Mouse (Mus musculus): ENCODE data around the gene Ghrhr. TPM values are rescaled to one million over a fixed set of nuclear protein-coding genes. Genes with fewer than 3 reads are reported as not detected.

The Ghrhr gene
- polyA plus RNA-seq, 1 experiment from 2014 or later, result 0.12 TPM

DNA sequence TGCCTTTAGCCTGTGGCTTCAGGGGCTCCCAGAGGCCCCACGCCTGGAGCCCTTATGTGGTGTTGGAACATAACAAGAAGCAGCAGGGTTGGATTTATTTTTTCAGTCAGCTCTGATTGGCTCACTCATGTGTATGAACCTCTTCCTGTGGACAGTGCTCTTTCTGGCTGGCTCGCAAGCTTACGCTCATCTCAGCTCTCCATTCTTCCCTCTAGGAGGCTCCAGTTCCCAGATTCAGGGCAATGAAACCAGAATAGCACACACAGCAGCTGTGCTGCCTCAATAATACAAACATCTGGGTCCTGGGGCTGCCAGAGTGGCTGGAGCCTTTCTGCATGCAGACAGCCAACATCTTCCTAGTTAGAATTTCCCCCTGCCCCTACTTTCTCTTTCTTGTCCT is 20.1 kb downstream of the Ghrhr start:
- no peak overlapping the region for H3K4me2 ChIP-seq (replicated peaks; ENCODE audit: low read depth, low read length)
- H3K9me3 ChIP-seq (ENCODE audit: low read length), result no peaks in the 10 kb centered on the region
- TF ChIP-seq EP300 (IDR thresholded peaks at IDR 0.05), result no peak
- TF ChIP-seq CTCF (IDR thresholded peaks at IDR 0.05), result peak; percentile 66
- H3K9ac ChIP-seq (replicated peaks; ENCODE audit: low read depth), result no peak overlapping the region
- DNase-seq (ENCODE audit: low spot score) (peak; percentile 83), ATAC-seq (peak; percentile 86)
- H3K36me3 ChIP-seq (ENCODE audit: insufficient read depth, low read length), result no peaks in the 10 kb centered on the region
- H3K4me1 ChIP-seq (ENCODE audit: insufficient read depth, low read depth, low read length), result no peaks in the 10 kb centered on the region
- WGBS, result 22% methylated on average over 3 of the region's 3 CpGs
- no peak overlapping the region for H3K27ac ChIP-seq (ENCODE audit: low read length)
- no peaks in the 10 kb centered on the region for H3K27me3 ChIP-seq (replicated peaks; ENCODE audit: insufficient read depth, low read length)
- no peak overlapping the region for H3K4me3 ChIP-seq (ENCODE audit: low read depth, low read length)

DNA sequence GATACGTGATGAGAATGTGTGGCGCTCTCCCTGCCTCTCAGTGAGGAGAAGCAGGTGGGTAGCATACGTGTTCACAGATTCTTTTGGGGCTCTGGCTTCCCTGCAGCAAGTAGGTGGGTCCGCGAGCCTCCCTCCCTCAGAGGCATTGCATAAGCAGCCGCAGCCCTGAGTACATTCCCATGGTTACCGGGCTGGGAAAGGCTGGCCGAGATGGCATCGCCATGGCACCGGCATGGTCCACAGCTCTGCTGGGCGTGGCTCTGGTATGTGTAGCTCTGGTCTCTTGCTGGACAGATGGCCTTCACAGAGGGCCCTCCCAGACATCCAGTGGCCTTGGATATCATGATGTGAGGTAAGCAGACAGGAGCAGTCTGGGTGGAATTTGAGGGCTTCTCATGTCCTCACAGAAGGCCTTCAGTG is 20.5 kb downstream of the Ghrhr start:
- no peaks in the 10 kb centered on the region for H3K4me1 ChIP-seq (ENCODE audit: insufficient read depth, low read depth, low read length)
- H3K9me3 ChIP-seq (ENCODE audit: low read length), result no peaks in the 10 kb centered on the region
- WGBS, result 54% methylated on average over 11 of the region's 11 CpGs
- DNase-seq (ENCODE audit: low spot score) (peak; percentile 22), ATAC-seq (peak; percentile 52)
- no peak overlapping the region for H3K4me3 ChIP-seq (ENCODE audit: low read depth, low read length)
- H3K9ac ChIP-seq (replicated peaks; ENCODE audit: low read depth), result no peak overlapping the region
- no peaks in the 10 kb centered on the region for H3K36me3 ChIP-seq (ENCODE audit: insufficient read depth, low read length)
- no peak overlapping the region for H3K4me2 ChIP-seq (replicated peaks; ENCODE audit: low read depth, low read length)
- H3K27ac ChIP-seq (ENCODE audit: low read length), result no peak overlapping the region
- no peaks in the 10 kb centered on the region for H3K27me3 ChIP-seq (replicated peaks; ENCODE audit: insufficient read depth, low read length)
- TF ChIP-seq EP300 (IDR thresholded peaks at IDR 0.05) (no peak), CTCF (IDR thresholded peaks at IDR 0.05) (no peak)

DNA sequence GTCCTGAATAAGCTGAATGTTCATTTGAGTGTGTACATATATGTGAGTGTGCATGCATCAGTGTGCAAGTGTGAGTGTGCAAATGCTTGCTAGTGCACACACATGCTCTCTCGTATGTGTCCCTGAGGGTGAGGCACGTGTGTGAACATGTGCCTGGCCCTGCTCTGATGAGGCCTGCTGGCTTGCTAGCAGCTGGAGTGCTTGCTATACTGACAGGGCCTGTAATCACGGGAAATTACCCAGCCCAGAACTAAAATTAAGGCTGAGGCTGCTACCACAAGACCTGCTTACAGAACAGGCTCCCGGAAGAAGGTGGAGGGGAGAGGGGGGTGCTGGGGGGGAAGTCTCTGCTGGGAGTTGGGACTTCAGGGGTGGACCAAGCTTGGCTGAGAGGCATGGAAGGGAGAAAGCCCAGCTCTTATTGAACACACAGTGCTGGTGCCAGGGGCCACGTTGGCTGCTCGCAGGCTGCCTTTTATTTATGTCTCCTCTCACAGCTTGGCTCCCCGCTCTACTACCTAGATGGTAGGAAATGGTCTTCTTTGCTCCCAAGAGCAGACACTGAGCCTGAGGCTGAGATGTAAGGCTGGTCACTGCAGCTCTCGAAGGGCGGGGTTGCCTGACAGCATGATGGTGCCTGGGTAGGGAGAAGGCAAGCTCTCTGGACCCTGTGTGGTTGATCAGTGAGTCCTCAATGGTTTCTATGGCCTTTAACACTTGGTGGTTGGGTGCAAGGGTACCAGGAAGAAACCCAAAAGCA is 23.0 kb downstream of the Ghrhr start:
- H3K4me3 ChIP-seq (ENCODE audit: low read depth, low read length), result no peak overlapping the region
- H3K4me2 ChIP-seq (replicated peaks; ENCODE audit: low read depth, low read length), result no peak overlapping the region
- H3K4me1 ChIP-seq (ENCODE audit: insufficient read depth, low read depth, low read length), result no peaks in the 10 kb centered on the region
- no peaks in the 10 kb centered on the region for H3K27me3 ChIP-seq (replicated peaks; ENCODE audit: insufficient read depth, low read length)
- 71% methylated on average over 9 of the region's 9 CpGs for WGBS
- DNase-seq (ENCODE audit: low spot score), result no peak
- no peaks in the 10 kb centered on the region for H3K9me3 ChIP-seq (ENCODE audit: low read length)
- no peak overlapping the region for H3K27ac ChIP-seq (ENCODE audit: low read length)
- no peak for TF ChIP-seq CTCF (IDR thresholded peaks at IDR 0.05)
- TF ChIP-seq EP300 (IDR thresholded peaks at IDR 0.05), result no peak
- H3K36me3 ChIP-seq (ENCODE audit: insufficient read depth, low read length), result no peaks in the 10 kb centered on the region
- H3K9ac ChIP-seq (replicated peaks; ENCODE audit: low read depth), result no peak overlapping the region
- no peak for ATAC-seq

DNA sequence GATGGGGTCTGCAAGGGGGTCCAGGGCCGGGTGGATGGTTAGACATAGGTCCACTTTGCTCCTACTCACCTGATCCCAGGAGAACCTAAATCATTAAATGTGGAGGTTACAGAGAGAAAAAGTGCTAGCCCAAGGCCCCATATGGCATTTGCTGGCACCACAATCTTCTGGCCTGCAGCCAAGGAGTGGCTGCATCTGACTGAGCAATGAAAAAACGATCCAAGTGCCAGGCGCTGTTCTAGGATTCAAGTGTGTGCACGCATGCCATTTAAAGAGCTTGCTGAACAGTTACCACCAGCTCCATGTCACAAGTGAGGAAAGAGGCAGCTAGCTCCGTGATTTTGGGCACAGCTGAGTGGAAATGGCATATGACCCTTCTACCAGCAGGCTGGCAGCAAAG is 23.8 kb downstream of the Ghrhr start:
- no peak for ATAC-seq
- peak; percentile 49 for DNase-seq (ENCODE audit: low spot score)
- H3K4me1 ChIP-seq (ENCODE audit: insufficient read depth, low read depth, low read length), result no peaks in the 10 kb centered on the region
- no peak overlapping the region for H3K4me3 ChIP-seq (ENCODE audit: low read depth, low read length)
- no peak overlapping the region for H3K27ac ChIP-seq (ENCODE audit: low read length)
- H3K9ac ChIP-seq (replicated peaks; ENCODE audit: low read depth), result no peak overlapping the region
- H3K27me3 ChIP-seq (replicated peaks; ENCODE audit: insufficient read depth, low read length), result no peaks in the 10 kb centered on the region
- WGBS, result 42% methylated on average over 5 of the region's 5 CpGs
- no peak overlapping the region for H3K4me2 ChIP-seq (replicated peaks; ENCODE audit: low read depth, low read length)
- H3K9me3 ChIP-seq (ENCODE audit: low read length), result no peaks in the 10 kb centered on the region
- TF ChIP-seq CTCF (IDR thresholded peaks at IDR 0.05), result no peak
- no peak for TF ChIP-seq EP300 (IDR thresholded peaks at IDR 0.05)
- H3K36me3 ChIP-seq (ENCODE audit: insufficient read depth, low read length), result no peaks in the 10 kb centered on the region

DNA sequence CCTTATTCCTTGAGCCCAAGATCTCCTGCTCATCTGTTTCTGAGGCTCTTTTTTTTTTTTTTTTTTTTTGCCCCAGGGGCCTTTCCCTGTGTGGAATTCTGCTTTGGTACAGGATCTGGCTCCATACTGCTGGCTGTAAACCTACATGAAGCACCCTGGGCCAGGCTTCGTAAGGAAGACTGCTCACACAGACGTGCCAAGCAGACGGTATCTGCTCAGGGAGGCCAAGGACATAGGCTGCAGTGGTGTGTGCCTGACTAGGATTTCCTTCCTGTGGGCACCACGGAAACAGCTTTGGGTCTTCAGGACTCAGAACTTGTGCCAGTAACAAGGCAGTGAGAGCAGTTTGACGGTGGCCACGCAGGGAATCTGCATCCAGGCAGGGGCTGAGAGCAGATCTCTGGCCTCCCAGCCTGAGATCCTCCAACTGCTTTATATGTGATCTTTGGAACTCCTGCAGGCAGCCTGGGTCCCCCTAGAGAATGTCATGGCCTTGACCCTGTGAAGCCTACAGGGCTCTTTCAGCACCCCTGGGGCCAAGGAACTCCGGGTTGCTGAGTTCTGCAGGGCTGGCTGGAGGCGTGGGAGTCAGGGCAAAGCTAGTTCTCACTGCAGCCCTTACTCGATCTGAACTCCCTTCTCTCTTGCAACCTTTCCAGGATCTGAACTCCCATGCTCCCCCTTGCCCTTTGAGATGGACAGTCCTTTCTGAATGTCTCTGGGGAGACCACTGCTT is 26.1 kb downstream of the Ghrhr start:
- Histone ChIP-seq H3K9ac (replicated peaks; ENCODE audit: low read depth) (no peak overlapping the region), H3K4me1 (ENCODE audit: insufficient read depth, low read depth, low read length) (no peaks in the 10 kb centered on the region), H3K9me3 (ENCODE audit: low read length) (no peaks in the 10 kb centered on the region), H3K27me3 (replicated peaks; ENCODE audit: insufficient read depth, low read length) (no peaks in the 10 kb centered on the region), H3K36me3 (ENCODE audit: insufficient read depth, low read length) (no peaks in the 10 kb centered on the region), H3K4me3 (ENCODE audit: low read depth, low read length) (no peak overlapping the region), H3K4me2 (replicated peaks; ENCODE audit: low read depth, low read length) (no peak overlapping the region), H3K27ac (ENCODE audit: low read length) (no peak overlapping the region)
- TF ChIP-seq CTCF (IDR thresholded peaks at IDR 0.05), result no peak
- no peak for TF ChIP-seq EP300 (IDR thresholded peaks at IDR 0.05)
- DNase-seq (ENCODE audit: low spot score), result no peak
- ATAC-seq, result no peak
- 67% methylated on average over 9 of the region's 9 CpGs for WGBS

DNA sequence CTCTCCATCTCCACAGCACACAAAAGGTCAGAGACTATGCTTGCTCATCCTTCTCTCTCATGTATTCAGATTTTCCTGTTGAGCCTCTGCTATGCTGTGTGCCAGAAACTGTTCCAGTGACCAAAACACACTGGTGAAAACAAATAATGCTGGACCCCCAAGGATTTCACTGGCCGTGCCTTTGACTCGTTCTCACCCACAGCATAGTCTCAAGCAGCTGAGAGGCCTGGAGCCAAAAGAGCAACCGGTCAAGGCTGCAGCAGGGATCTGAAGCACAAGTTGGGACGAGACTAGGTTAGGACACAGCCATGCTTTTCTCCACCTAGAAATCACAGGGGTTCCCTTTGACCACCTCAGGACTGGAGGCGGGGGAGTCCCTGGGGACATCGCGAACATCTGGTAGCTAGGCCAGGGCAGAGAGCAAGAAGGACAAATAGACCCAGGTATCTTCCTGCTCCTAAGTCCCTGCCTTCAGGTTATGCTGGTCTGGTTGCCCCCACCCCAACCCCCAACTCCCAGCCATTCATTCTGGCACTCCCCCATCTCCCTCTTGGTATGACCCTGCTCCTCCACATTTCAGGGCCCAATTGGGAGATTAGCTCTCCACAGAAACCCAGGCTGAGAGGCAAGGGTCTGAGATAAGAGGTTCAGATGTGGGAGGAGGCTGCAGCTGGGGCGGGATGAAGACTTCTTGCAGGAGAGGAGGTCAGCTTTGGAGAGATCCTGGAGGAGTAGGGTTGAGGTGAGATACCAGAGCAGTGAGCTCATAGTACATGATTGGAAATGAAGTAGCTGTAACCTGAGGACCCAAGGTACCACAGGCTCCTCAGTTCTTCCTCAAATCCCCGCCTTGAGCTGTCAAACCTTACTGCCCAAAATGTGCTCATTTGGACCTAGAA is 27.6 kb downstream of the Ghrhr start:
- ATAC-seq (no peak), DNase-seq (ENCODE audit: low spot score) (peak; percentile 28)
- TF ChIP-seq EP300 (IDR thresholded peaks at IDR 0.05), result no peak
- no peak for TF ChIP-seq CTCF (IDR thresholded peaks at IDR 0.05)
- Histone ChIP-seq H3K4me3 (ENCODE audit: low read depth, low read length) (no peak overlapping the region), H3K4me1 (ENCODE audit: insufficient read depth, low read depth, low read length) (no peaks in the 10 kb centered on the region), H3K9ac (replicated peaks; ENCODE audit: low read depth) (no peak overlapping the region), H3K27ac (ENCODE audit: low read length) (no peak overlapping the region), H3K27me3 (replicated peaks; ENCODE audit: insufficient read depth, low read length) (no peaks in the 10 kb centered on the region), H3K36me3 (ENCODE audit: insufficient read depth, low read length) (no peaks in the 10 kb centered on the region), H3K9me3 (ENCODE audit: low read length) (no peaks in the 10 kb centered on the region), H3K4me2 (replicated peaks; ENCODE audit: low read depth, low read length) (no peak overlapping the region)
- WGBS, result 59% methylated on average over 9 of the region's 9 CpGs
